Mouse (Mus musculus) C2C12 (cell line): ENCODE data around the gene Spred3. TPM values are rescaled to one million over a fixed set of nuclear protein-coding genes. Genes with fewer than 3 reads are reported as not detected.
A peak's percentile ranks its signal among the peaks of the same experiment; 100 is the strongest.

ENCODE experiments used
- H3K27me3 ChIP-seq: one replicate; pipeline ENCODE4 v1.6.1; 2011; ENCODE audit not compliant: control insufficient read depth, insufficient read depth, insufficient read length
- H3K36me3 ChIP-seq: one replicate; pipeline ENCODE4 v1.6.1; 2011; ENCODE audit not compliant: control insufficient read depth, insufficient read depth
- H3K4me3 ChIP-seq: one replicate; pipeline ENCODE4 v1.5.1; 2011; ENCODE audit warnings: mild to moderate bottlenecking, control low read depth; ENCODE audit not compliant: poor library complexity, insufficient read depth, severe bottlenecking
- H3K79me2 ChIP-seq: one replicate; pipeline ENCODE4 v1.6.1; 2011; ENCODE audit not compliant: control insufficient read depth, insufficient read depth
- H3K79me3 ChIP-seq: one replicate; pipeline ENCODE4 v1.6.1; 2011; ENCODE audit warnings: low read depth, control low read depth
- H3ac ChIP-seq: one replicate; pipeline ENCODE3; 2011; ENCODE audit warnings: low read depth; ENCODE audit not compliant: control insufficient read depth, insufficient read length
- CEBPB ChIP-seq: IDR thresholded peaks from one replicate; pipeline ENCODE4 v1.6.1; 2011; ENCODE audit warnings: low read depth, mild to moderate bottlenecking, control low read depth, moderate library complexity
- CTCF ChIP-seq: IDR thresholded peaks from one replicate; pipeline ENCODE4 v1.5.1; 2011; ENCODE audit not compliant: control insufficient read depth, insufficient read depth, insufficient read length
- FOSL1 ChIP-seq: IDR thresholded peaks from one replicate; pipeline ENCODE4 v1.8.0; 2011; ENCODE audit warnings: mild to moderate bottlenecking, low read length; ENCODE audit not compliant: poor library complexity, insufficient read depth, severe bottlenecking
- MAX ChIP-seq: IDR thresholded peaks from one replicate; pipeline ENCODE4 v1.6.1; 2011; ENCODE audit warnings: mild to moderate bottlenecking, control low read depth
- MYOD1 ChIP-seq: IDR thresholded peaks from one replicate; pipeline ENCODE4 v1.6.1; 2011; ENCODE audit warnings: low read depth; ENCODE audit not compliant: control insufficient read depth, insufficient read length
- MYOG ChIP-seq: IDR thresholded peaks from one replicate; pipeline ENCODE4 v1.6.1; 2011; ENCODE audit not compliant: control insufficient read depth, insufficient read length; ENCODE audit errors: extremely low read depth
- USF1 ChIP-seq: IDR thresholded peaks from one replicate; pipeline ENCODE4 v1.6.1; 2011; ENCODE audit warnings: low read depth, mild to moderate bottlenecking, control low read depth, moderate library complexity
- polyA plus RNA-seq: library from polyadenylated mRNA; unstranded; fragments of >200 nt; fragmentation: generic; extraction: Trizol; gene quantifications from one replicate; pipeline ENCODE4 v1.2.1, GENCODE M21; 2012; ENCODE audit warnings: missing spikeins

Spred3 gene
- polyA plus RNA-seq, 1 experiment = 3.1 TPM

- H3K36me3 ChIP-seq = no peaks in the 10 kb centered on the region
- H3K27me3 ChIP-seq = no peaks in the 10 kb centered on the region
- no peak overlapping the region for H3K4me3 ChIP-seq
- H3K79me3 ChIP-seq = no peaks in the 10 kb centered on the region
- H3K79me2 ChIP-seq = no peaks in the 10 kb centered on the region
- H3ac ChIP-seq = no peak overlapping the region
- TF ChIP-seq MYOD1 (no peak), CTCF (peak; percentile 36), MAX (no peak), MYOG (no peak), USF1 (peak; percentile 51), CEBPB (no peak), FOSL1 (no peak)
Observed at GRCm38 (mm10) chr7:29126173-29126915, 43.9 kb downstream of the Spred3 start.

GRCm38 (mm10) chr7:29124970-29125369 is 45.2 kb downstream of the Spred3 start, which contains the start of gene Ryr1:
Ryr1 (minus strand) TSS chr7:29125179.
- H3K79me2 ChIP-seq = no peaks in the 10 kb centered on the region
- no peak for TF ChIP-seq MAX
- no peak for TF ChIP-seq MYOD1
- TF ChIP-seq USF1 = no peak
- no peak for TF ChIP-seq FOSL1
- TF ChIP-seq CTCF = no peak
- no peak for TF ChIP-seq CEBPB
- TF ChIP-seq MYOG = no peak

GRCm38 (mm10) chr7:29123531-29124358 is 46.5 kb downstream of the Spred3 start:
- Histone ChIP-seq H3ac (no peak overlapping the region), H3K79me2 (no peaks in the 10 kb centered on the region), H3K27me3 (no peaks in the 10 kb centered on the region), H3K36me3 (no peaks in the 10 kb centered on the region), H3K79me3 (no peaks in the 10 kb centered on the region), H3K4me3 (no peak overlapping the region)
- no peak for TF ChIP-seq FOSL1
- peak; percentile 87 for TF ChIP-seq MYOD1

More at GRCm38 (mm10) chr7:29124970-29125369, 45.2 kb downstream of the Spred3 start, which contains the start of gene Ryr1:
- peak within 1 kb of the TSS; percentile 54 for H3ac ChIP-seq
- H3K4me3 ChIP-seq = peak within 1 kb of the TSS; percentile 14
- H3K36me3 ChIP-seq = no peaks in the 10 kb centered on the region
- no peaks in the 10 kb centered on the region for H3K79me3 ChIP-seq
- no peaks in the 10 kb centered on the region for H3K27me3 ChIP-seq

- no peaks in the 10 kb centered on the region for H3K36me3 ChIP-seq
- H3K4me3 ChIP-seq = no peak overlapping the region
- TF ChIP-seq CTCF (no peak), MYOG (no peak), MYOD1 (no peak), FOSL1 (no peak), USF1 (no peak), CEBPB (no peak), MAX (no peak)
- no peaks in the 10 kb centered on the region for H3K79me2 ChIP-seq
- H3ac ChIP-seq = no peak overlapping the region
- H3K79me3 ChIP-seq = no peaks in the 10 kb centered on the region
- no peaks in the 10 kb centered on the region for H3K27me3 ChIP-seq
Observed at GRCm38 (mm10) chr7:29122821-29123220, 47.4 kb downstream of the Spred3 start.

GRCm38 (mm10) chr7:29119526-29119925 is 50.7 kb downstream of the Spred3 start:
- H3K79me3 ChIP-seq = no peaks in the 10 kb centered on the region
- no peak for TF ChIP-seq MAX
- no peak for TF ChIP-seq USF1
- TF ChIP-seq CTCF = no peak
- no peak for TF ChIP-seq MYOG
- TF ChIP-seq CEBPB = no peak
- TF ChIP-seq MYOD1 = no peak
- TF ChIP-seq FOSL1 = no peak
- H3K79me2 ChIP-seq = no peaks in the 10 kb centered on the region
- H3K27me3 ChIP-seq = no peaks in the 10 kb centered on the region
- H3K4me3 ChIP-seq = no peak overlapping the region
- H3K36me3 ChIP-seq = no peaks in the 10 kb centered on the region
- H3ac ChIP-seq = no peak overlapping the region
